Mouse (Mus musculus): ENCODE results near the gene Zswim8.
A peak's percentile ranks its signal among the peaks of the same experiment; 100 is the strongest.
"Not testable (repeated sequence)": the region's sequence is repeated elsewhere in the genome, so short reads cannot be mapped to it uniquely, and the experiment has no call there.

Zswim8 gene

GRCm38 (mm10) chr14:20693589-20694101 is 13.7 kb upstream of the Zswim8 start:
- no peak for DNase-seq (ENCODE audit: low read depth, low spot score)

GRCm38 (mm10) chr14:20694185-20694883 is 13.0 kb upstream of the Zswim8 start:
- no peak for DNase-seq (ENCODE audit: low read depth, low spot score)

GRCm38 (mm10) chr14:20694884-20695760 is 12.2 kb upstream of the Zswim8 start, which contains the start of gene Fut11:
TSS of gene Fut11 (plus strand) at chr14:20694968.
- peak; percentile 90 for DNase-seq (ENCODE audit: low read depth, low spot score)

- no peak for DNase-seq (ENCODE audit: low read depth, low spot score)
Measured at GRCm38 (mm10) chr14:20695761-20696520, 11.4 kb upstream of the Zswim8 start.

- peak; percentile 45 for DNase-seq (ENCODE audit: low read depth, low spot score)
Measured at GRCm38 (mm10) chr14:20696986-20697385, 10.4 kb upstream of the Zswim8 start.

GRCm38 (mm10) chr14:20698515-20698914 is 8.8 kb upstream of the Zswim8 start:
- no peak for DNase-seq (ENCODE audit: low read depth, low spot score)

GRCm38 (mm10) chr14:20700362-20700761 is 7.0 kb upstream of the Zswim8 start:
- DNase-seq (ENCODE audit: low read depth, low spot score): no peak

GRCm38 (mm10) chr14:20701554-20701953 is 5.8 kb upstream of the Zswim8 start:
- DNase-seq (ENCODE audit: low read depth, low spot score): no peak

GRCm38 (mm10) chr14:20702096-20702740 is 5.1 kb upstream of the Zswim8 start:
- no peak for DNase-seq (ENCODE audit: low read depth, low spot score)

- DNase-seq (ENCODE audit: low read depth, low spot score): peak; percentile 93
Measured at GRCm38 (mm10) chr14:20702741-20703381, 4.5 kb upstream of the Zswim8 start, which contains the start of gene Chchd1. TSS of gene Chchd1 (plus strand) at chr14:20703006.

- not testable (repeated sequence) for DNase-seq (ENCODE audit: low read depth, low spot score)
Measured at GRCm38 (mm10) chr14:20703461-20703860, 3.9 kb upstream of the Zswim8 start.

GRCm38 (mm10) chr14:20708239-20708638 is 887 bp downstream of the Zswim8 start:
- no peak for DNase-seq (ENCODE audit: low read depth, low spot score)

GRCm38 (mm10) chr14:20713832-20714231 is 6.5 kb downstream of the Zswim8 start:
- no peak for DNase-seq (ENCODE audit: low read depth, low spot score)

- DNase-seq (ENCODE audit: low read depth, low spot score): no peak
Measured at GRCm38 (mm10) chr14:20718443-20718842, 11.1 kb downstream of the Zswim8 start.

GRCm38 (mm10) chr14:20719767-20720166 is 12.4 kb downstream of the Zswim8 start:
- no peak for DNase-seq (ENCODE audit: low read depth, low spot score)

- no peak for DNase-seq (ENCODE audit: low read depth, low spot score)
Measured at GRCm38 (mm10) chr14:20721371-20721770, 14.0 kb downstream of the Zswim8 start.

GRCm38 (mm10) chr14:20723006-20723405 is 15.7 kb downstream of the Zswim8 start:
- no peak for DNase-seq (ENCODE audit: low read depth, low spot score)

- peak; percentile 65 for DNase-seq (ENCODE audit: low read depth, low spot score)
Measured at GRCm38 (mm10) chr14:20724043-20724442, 16.7 kb downstream of the Zswim8 start.

GRCm38 (mm10) chr14:20725660-20726339 is 18.4 kb downstream of the Zswim8 start:
- DNase-seq (ENCODE audit: low read depth, low spot score): no peak

- DNase-seq (ENCODE audit: low read depth, low spot score): no peak
Measured at GRCm38 (mm10) chr14:20729871-20730270, 22.5 kb downstream of the Zswim8 start.

All from mesoderm, embryonic 11.5 days (tissue).